Mouse (Mus musculus) gastrocnemius, postnatal 4 days (tissue): ENCODE measurements around the gene Zfp213. TPM values are rescaled to one million over a fixed set of nuclear protein-coding genes. Genes with fewer than 3 reads are reported as not detected.
A peak's percentile ranks its signal among the peaks of the same experiment; 100 is the strongest.
"Not testable (repeated sequence)": the region's sequence is repeated elsewhere in the genome, so short reads cannot be mapped to it uniquely, and the experiment has no call there.

Experiments used
- DNase-seq, 2 experiments: peaks; one replicate each; pipeline ENCODE4 v3.0.0; 2021 to 2022; ENCODE audit warnings: low spot score in 2 of 2, mixed read lengths in 2 of 2
- total RNA-seq, 2 experiments: library from RNA; stranded (reverse); gene quantifications; 2 replicates each; pipeline ENCODE4 v1.2.3; 2021

Gene Zfp213
- total RNA-seq, 2 experiments from 2014 or later = 4.7 to 5.3 TPM

DNA sequence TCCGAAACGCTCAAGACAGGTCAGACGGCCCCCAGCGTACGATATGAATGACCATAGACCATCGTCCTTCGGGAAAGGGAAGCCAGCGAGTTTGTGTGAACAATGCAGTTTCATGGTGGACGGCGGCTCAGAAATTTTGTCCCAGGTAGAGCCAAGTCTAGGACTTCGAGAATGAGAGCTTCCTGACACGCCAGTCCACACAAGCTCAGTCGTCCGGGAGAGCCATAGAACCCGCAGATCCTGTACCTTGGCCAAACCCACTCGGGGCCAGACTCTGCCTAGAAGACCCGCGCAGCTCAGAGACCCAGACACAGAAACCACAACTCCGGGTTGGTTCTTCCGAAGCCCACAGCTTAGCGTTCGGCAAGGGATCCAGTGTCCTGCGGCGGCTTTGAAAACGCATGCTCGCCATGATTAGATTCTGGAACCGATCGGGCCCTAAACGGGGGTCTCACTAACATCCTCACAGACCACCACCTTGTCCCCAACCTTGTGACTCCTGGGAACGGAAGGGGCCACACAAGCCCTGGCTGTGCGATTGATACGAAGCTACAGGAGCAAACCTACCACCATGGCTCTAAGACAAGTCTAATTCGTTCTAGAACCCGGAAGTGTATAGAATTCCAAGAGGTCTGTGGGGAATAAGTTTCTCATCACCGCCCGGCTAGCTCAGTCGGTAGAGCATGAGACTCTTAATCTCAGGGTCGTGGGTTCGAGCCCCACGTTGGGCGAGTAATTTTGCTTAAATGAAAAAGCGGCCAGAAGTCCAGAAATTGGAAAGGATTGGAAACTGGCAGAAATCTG is 17.1 kb downstream of the Zfp213 start:
- DNase-seq = peak; percentile 43 to 59

- peak in 1 of 2 experiments; percentile 38 for DNase-seq
These were observed 17.7 kb downstream of the Zfp213 start for GRCm38 (mm10) chr17:23546333-23546701.

DNA sequence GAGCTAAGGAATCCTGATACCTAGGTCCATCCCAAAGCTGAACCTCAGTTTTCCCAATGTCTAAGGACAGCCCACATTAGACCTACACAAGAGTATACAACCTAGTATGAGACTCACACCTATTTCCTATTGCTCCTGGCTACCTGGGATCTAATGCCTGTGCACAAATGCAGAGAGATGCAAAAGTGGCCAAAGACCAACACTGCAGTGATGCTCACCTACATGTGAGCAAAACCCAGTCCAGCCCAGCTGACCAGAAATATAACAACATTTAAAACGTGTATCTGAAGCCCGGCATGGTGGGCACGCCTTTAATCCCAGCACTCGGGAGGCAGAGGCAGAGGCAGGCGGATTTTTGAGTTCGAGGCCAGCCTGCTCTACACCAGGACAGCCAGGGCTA is 18.2 kb downstream of the Zfp213 start:
- peak in 1 of 2 experiments; percentile 6 for DNase-seq

DNA sequence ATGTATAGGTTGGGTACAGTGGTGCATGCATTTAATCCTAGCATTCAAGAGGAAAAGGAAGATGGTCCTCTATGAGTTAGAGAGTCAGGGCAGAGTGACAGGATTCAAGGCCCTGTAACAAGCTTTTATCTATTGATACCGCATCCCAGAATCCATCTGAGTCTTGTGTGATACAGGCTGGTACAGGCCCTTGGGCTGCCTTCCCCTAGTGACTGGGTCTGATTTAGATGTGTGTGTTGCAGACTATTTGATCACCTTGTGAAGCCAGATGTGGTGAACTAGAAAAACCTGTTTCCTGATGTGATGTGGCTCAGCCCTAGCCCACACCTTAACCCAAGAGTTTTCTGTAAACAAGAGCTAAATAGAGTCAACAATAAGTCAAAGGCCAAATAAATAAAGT is 19.3 kb downstream of the Zfp213 start:
- DNase-seq = no peak

GRCm38 (mm10) chr17:23543983-23544382 is 20.1 kb downstream of the Zfp213 start:
- DNase-seq = peak in 1 of 2 experiments; percentile 4

DNA sequence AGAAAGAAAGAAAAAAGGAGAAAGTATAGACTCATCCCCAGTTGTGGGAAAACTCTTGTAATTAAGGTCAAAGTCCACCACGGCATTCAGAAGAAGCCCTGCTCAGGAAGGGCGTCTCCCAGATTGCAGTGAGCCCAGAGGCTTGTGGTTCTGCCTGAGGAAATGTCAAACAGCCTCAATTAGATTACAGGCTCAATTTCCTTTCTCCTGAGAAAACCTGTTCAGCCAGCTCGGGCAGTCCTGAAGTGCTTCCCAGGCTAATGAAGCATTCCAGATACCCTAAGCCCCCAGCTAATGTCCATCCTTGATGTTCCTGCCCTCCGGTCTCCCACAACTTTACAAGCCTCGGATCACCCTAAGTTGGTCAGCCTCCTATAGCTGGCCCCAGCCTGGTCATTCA is 20.7 kb downstream of the Zfp213 start:
- DNase-seq = peak in 1 of 2 experiments; percentile 4

GRCm38 (mm10) chr17:23542835-23543234 is 21.2 kb downstream of the Zfp213 start:
- DNase-seq = peak in 1 of 2 experiments; percentile 4

- peak in 1 of 2 experiments; percentile 6 for DNase-seq
These were observed 21.9 kb downstream of the Zfp213 start for GRCm38 (mm10) chr17:23542004-23542720.

GRCm38 (mm10) chr17:23540605-23541475 is 23.2 kb downstream of the Zfp213 start:
- DNase-seq = peak in 1 of 2 experiments; percentile 5

DNA sequence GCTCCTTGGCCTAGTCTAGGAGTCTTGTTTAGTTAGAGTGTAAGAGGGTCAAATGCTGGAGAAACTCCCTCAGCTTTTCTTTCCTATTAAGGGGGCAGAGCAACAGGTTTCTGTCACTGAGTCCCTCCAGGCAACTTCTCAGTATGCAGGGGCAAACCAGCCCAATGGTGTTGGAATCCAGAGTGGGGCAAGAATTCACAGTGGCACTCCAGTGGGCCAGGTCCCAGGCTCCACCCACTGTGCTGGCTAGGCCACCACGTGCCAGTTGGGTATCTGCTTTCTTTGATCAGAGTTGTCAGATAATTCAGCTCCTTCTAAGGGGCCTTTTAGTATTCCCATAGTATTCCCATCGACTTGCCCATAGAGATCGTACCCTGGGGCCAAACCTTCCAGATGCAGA is 23.9 kb downstream of the Zfp213 start:
- peak in 1 of 2 experiments; percentile 4 for DNase-seq

DNA sequence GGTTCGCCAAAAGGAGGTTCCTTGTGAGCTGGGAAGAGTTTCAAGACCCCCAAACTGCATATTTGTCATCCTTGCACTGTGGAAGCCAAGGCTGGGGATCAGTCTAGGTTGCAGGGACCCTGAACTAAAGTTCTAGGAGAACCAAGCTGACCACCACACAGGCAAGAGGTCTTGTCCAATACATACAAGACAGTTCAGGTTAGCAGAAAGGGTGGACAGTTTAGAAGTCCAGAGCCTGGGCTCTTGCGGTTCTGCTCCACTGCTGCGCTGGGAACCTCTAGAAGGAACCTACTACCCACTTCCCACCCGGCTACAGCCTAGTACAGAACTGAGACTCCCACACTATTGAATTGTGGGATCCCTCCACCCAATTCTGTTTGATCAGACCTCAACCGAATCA is 24.4 kb downstream of the Zfp213 start:
- peak in 1 of 2 experiments; percentile 3 for DNase-seq

DNA sequence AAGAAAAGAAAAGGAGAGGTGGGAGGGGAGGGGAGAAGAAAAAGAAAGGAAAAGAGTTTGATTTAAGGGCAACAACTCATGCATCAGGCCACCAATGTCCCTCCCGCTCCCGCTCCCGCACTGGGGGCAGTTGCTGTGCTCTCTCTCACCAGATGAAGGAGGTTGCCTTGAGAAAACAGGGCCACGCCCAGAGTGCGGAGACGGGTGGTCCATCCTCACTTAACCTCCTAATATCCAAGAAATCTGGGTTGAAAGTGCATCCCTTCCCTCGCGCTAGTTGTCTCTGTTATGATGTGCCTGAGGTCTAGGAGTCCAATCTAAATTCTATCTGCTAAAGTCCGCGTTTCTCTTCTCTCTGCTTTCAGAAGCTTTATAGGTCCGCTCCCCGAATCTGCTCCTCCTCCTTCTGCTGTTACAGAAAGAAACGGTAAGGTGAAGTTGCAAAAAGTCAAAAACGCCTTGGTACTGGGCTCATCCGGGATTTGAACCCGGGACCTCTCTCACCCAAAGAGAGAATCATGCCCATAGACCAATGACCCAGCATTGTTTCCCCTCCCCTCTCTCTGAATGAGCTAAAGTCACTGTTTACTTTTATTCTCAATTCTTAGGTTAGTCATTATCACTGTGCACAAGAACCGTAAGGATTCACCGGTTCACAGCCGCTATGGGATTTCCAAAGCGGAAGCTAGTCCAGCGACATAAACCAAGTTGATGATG is 25.6 kb downstream of the Zfp213 start:
- peak in 1 of 2 experiments; percentile 8 for DNase-seq

GRCm38 (mm10) chr17:23537554-23538255 is 26.3 kb downstream of the Zfp213 start:
- DNase-seq = peak in 1 of 2 experiments; percentile 6

GRCm38 (mm10) chr17:23535046-23535788 is 28.8 kb downstream of the Zfp213 start:
- peak in 1 of 2 experiments; percentile 5 for DNase-seq

GRCm38 (mm10) chr17:23533591-23534490 is 30.2 kb downstream of the Zfp213 start:
- DNase-seq = not testable (repeated sequence)

GRCm38 (mm10) chr17:23531408-23531807 is 32.6 kb downstream of the Zfp213 start:
- DNase-seq = not testable (repeated sequence)

DNA sequence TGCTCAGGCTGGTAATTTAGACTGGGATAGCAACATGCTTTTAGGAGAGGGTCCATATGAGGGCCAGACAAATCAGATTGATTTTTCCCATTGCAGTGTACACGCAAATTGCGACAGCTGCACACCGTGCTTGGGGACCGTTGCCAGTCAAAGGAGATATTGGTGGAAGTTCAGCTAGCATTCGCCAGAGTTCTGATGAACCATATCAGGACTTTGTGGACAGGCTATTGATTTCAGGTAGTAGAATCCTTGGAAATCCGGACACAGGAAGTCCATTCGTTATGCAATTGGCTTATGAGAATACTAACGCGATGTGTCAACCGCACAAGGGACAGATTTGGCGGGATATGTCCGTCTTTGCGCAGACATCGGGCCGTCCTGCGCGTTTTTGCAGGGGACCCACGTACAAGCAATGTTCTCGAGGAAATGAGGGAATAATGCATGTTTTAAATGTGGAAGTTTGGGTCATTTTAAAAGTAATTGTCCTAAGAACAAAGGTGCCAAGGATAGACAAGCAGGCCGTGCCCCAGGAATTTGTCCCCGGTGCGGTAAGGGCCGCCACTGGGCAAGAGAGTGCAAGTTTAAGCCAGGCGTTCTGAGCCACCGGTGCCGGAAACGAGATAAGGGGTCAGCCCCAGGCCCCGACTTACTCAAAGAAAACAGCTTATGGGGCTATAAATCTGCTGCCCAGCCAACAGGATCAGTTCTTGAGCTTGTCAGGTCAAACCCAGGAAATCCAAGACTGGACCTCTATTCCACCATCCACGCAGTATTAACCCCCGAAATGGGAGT is 40.9 kb downstream of the Zfp213 start:
- peak in 1 of 2 experiments; percentile 3 for DNase-seq
